Mouse (Mus musculus): Measurements from ENCODE around the gene Elmo3.

Gene Elmo3

DNA sequence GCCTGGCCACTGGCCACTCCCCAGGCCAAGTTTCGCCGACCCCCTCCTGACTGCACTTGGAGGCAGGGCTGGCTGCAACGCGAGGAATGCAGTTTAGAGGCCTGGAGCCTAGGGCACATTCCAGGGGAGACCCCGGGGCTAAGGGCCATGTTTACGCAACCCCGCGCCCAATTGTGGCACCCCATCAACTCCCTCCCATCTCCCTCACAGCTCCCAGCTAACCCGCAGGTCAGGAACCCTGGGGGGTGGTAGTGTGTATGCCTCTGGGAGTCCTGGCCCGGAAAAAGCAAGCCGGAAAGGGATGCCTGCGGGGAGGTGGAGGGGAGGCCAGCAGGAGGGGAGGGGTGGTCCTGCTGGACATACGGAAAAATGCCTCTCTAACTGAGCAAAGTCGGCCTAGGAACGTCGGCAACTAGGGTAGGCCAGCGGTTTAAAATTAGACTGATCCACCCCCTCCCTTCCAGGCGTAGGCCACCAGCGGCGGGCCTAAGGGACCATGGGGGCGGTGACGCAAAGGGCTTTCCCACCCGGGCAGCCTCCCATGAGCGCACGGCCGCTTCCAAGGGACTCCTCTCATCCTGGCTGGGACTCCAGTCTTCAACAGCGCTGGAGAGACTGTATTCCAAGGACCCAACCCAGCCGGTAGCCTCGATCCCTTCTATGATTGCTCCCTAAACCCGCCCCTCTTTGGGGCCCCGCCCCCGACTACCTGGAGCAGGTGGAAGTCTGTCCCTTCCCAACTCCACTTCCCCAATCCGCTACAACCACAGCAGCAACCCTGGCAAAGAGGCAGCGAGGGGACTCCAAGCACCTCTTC, 41.4 kb downstream of the Elmo3 start:
- no peak for TF ChIP-seq GATA4 (IDR thresholded peaks at IDR 0.05; ENCODE audit: insufficient replicate concordance, low read length)

DNA sequence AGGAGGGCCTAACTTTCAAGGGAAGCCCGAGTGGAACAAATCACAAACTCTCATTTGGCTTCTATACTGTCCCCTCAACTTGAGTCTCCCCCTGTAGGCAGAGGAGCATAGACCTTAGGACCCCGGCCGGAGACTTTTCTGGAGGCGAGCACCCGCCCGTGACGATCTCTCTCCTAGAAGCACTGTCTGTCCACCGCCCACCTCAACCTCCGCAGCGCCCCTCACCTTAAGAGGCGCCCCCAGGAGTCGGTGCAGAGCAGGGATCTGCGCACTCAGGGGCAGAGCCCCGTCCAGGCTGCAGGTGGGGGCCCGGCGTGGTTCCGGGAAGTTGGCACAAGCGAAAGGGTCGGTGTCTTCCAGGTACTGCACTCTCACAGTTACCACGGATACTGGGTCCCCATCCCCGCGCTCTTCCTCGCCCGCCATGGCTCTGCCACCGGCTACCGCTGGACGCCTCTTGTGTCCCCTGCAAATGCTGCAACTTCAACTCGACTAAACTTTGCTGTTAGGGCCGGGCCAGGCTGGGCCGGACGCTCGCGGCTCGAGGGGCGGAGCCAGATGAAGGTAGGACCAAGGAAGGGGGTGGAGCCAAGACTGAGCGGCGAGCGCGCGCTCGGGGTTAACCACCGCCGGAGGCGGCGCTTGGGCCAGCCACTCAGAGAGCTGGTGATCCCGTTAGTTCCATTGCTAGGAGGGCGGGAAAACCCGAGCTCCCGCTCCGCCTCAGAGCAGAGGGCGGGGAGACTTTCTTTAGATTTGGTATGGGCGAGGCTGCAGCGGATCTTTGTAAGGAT, 42.2 kb downstream of the Elmo3 start, which contains the start of gene Fhod1:
Gene Fhod1 (minus strand): TSS at position 526 of the 794 bp plus-strand sequence.
- no peak; the same call in 1 of the 2 replicates for TF ChIP-seq GATA4 (IDR thresholded peaks at IDR 0.05; ENCODE audit: insufficient replicate concordance, low read length)

- no peak for TF ChIP-seq GATA4 (IDR thresholded peaks at IDR 0.05; ENCODE audit: insufficient replicate concordance, low read length)
Measured at GRCm38 (mm10) chr8:105348450-105349095, 43.2 kb downstream of the Elmo3 start, which contains the start of gene Slc9a5. Slc9a5 (plus strand) TSS chr8:105348843.

DNA sequence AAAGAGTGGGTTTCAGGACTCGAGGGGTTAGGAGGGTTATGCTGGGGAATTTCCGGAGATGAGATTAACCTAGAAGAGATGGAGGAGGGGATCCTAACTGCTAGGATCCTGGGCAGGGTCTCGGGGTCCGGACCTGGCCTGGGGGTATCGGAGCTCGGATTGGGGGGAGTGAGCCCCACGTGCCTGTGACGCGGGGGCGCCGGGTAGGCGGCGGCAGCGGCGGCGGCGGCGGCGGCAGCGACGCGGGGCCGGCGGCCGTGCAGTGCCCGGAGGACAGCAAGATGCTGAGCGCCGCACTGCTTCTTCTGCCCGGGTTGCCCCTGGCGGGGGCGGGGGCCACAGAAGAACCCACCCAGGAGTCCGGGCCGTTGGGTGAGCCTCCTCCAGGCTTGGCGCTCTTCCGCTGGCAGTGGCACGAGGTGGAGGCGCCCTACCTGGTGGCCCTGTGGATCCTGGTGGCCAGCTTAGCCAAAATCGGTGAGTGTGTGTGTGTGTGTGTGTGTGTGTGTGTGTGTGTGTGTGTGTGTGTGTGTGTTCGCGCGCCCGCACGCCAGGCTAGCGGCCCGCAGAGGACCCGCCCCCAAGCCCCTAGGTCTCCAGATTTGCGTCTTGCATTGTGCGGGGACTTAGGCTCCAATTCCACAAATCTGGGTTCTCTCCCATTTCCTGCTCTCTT, 43.8 kb downstream of the Elmo3 start:
- no peak for TF ChIP-seq GATA4 (IDR thresholded peaks at IDR 0.05; ENCODE audit: insufficient replicate concordance, low read length)

DNA sequence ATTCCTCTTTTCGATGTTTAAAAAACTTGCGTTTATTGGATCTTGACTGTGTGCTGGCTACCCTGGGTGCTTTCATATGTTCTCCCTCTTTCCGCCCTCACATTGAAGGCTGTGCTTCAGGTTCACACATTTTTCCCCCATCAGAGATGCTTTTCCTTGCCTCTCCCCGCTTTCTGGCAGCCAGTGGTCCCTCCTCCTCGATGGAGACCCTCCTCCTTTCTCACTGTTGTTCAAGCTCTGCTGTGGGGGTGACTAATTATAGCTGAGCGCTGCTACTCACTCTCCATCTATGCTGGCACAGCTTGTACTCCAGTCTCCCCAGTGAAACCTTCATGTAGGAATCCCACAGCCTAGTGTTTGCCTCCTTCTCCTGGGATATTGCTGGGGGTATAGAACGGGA, 44.8 kb downstream of the Elmo3 start:
- TF ChIP-seq GATA4 (IDR thresholded peaks at IDR 0.05; ENCODE audit: insufficient replicate concordance, low read length) = no peak

DNA sequence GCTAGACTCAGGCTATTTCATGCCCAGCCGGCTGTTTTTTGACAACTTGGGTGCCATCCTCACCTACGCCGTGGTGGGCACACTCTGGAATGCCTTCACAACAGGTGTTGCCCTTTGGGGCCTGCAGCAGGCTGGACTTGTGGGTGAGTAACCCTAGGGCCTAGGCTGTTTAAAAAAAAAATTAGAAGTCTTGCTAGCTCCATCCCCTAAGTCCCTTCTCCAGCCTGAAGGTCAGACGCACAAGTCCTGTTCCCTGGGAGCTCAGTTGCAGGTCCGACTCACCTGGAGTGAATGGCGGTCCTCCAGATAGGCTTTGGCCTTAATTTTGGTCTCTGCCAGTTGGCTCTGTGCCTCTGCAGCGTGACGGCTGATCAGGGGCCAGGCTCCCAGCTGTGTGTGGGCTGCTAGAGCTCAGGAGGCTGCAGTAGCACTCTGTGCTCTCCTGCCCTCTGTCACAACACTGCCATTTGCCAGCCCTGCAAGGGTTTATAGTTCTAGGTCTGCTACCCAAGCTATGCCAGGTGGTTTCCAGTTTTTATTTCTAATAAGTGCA, 48.3 kb downstream of the Elmo3 start:
- no peak for TF ChIP-seq GATA4 (IDR thresholded peaks at IDR 0.05; ENCODE audit: insufficient replicate concordance, low read length)

GRCm38 (mm10) chr8:105354549-105354948, 49.1 kb downstream of the Elmo3 start:
- no peak for TF ChIP-seq GATA4 (IDR thresholded peaks at IDR 0.05; ENCODE audit: insufficient replicate concordance, low read length)

GRCm38 (mm10) chr8:105355179-105356024, 50.0 kb downstream of the Elmo3 start:
- no peak for TF ChIP-seq GATA4 (IDR thresholded peaks at IDR 0.05; ENCODE audit: insufficient replicate concordance, low read length)

DNA sequence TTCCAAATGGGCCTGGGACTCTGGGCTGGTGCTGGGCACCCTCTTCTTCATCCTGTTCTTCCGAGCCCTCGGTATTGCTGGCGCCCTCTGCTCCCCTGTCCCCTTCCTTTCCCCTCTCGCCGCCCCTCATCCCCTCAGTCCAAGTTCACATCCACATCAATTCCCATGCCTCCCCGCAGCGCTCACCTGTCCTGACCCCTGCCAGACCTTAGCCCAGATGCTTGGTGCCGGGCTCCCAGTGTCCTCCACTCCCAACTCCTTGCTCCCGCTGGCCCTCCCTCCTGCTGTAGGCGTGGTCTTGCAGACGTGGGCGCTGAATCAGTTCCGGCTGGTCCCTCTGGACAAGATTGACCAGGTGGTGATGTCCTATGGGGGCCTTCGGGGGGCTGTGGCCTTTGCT, 51.3 kb downstream of the Elmo3 start:
- TF ChIP-seq GATA4 (IDR thresholded peaks at IDR 0.05; ENCODE audit: insufficient replicate concordance, low read length) = no peak

GRCm38 (mm10) chr8:105359208-105359607, 53.8 kb downstream of the Elmo3 start:
- TF ChIP-seq GATA4 (IDR thresholded peaks at IDR 0.05; ENCODE audit: insufficient replicate concordance, low read length) = no peak

DNA sequence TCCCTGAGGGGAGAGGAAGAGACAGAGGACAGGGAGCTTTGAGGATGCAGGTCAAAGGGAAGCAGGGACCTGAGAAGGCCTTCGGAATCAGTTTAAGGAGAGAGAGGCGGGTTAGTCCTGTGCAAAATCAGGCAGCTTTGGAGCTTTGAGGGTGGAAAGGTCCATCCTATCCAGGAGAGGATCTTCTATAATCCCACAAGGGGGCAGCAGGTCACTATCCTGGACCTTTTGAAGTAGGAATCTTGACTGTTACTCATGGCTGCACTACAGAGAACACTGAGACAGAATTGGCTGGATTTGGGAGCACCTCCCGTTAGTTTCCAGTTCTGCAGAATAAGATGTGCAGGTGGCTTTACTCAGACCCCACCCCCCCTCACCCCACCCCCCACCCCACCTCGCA, 54.2 kb downstream of the Elmo3 start:
- TF ChIP-seq GATA4 (IDR thresholded peaks at IDR 0.05; ENCODE audit: insufficient replicate concordance, low read length) = no peak
